Mouse (Mus musculus) forebrain, embryonic 14.5 days (tissue): Measurements from ENCODE around the gene Ccdc121. TPM values are rescaled to one million over a fixed set of nuclear protein-coding genes. Genes with fewer than 3 reads are reported as not detected.
A peak's percentile ranks its signal among the peaks of the same experiment; 100 is the strongest.

Source experiments
- ATAC-seq: fragments of 200-750 bp; cut with Nextera tagmentation; 2 replicates; pipeline ENCODE4 v1.8.0; 2017; ENCODE audit warnings: mild to moderate bottlenecking, moderate library complexity
- DNase-seq: peaks from one replicate; pipeline ENCODE4 v3.0.0-alpha.2; 2015; ENCODE audit warnings: low spot score
- H3K27ac ChIP-seq: fragments of 300-500 bp; sonication (generic); 2 replicates; pipeline ENCODE4 v1.5.1; 2014; ENCODE audit warnings: low read depth, mild to moderate bottlenecking, control low read depth, low read length, moderate library complexity
- H3K27me3 ChIP-seq: fragments of 300-500 bp; sonication (generic); replicated peaks from 2 replicates; pipeline ENCODE4 v1.6.1; 2014; ENCODE audit warnings: low read length, control low read depth, mixed read lengths; ENCODE audit not compliant: control insufficient read depth, insufficient read depth
- H3K36me3 ChIP-seq: fragments of 300-500 bp; sonication (generic); 2 replicates; pipeline ENCODE4 v1.6.1; 2014; ENCODE audit warnings: low read length, control low read depth; ENCODE audit not compliant: control insufficient read depth, insufficient read depth
- H3K4me1 ChIP-seq: fragments of 300-500 bp; sonication (generic); 2 replicates; pipeline ENCODE4 v1.6.1; 2014; ENCODE audit warnings: antibody characterized with exemption, low read length, control low read depth; ENCODE audit not compliant: control insufficient read depth, insufficient read depth
- H3K4me2 ChIP-seq: fragments of 300-500 bp; sonication (generic); 2 replicates; pipeline ENCODE4 v1.6.1; 2014; ENCODE audit warnings: mild to moderate bottlenecking, control low read depth, low read length
- H3K4me3 ChIP-seq: fragments of 300-500 bp; sonication (generic); 2 replicates; pipeline ENCODE4 v1.5.1; 2014; ENCODE audit warnings: low read depth, low read length, control low read depth
- H3K9ac ChIP-seq: fragments of 300-500 bp; sonication (generic); 2 replicates; pipeline ENCODE4 v1.6.1; 2014; ENCODE audit warnings: mild to moderate bottlenecking, low read length, control low read depth, moderate library complexity
- H3K9me3 ChIP-seq: fragments of 300-500 bp; sonication (generic); replicated peaks from 2 replicates; pipeline ENCODE4 v1.6.1; 2016; ENCODE audit warnings: low read length, control low read depth, mixed read lengths; ENCODE audit not compliant: control insufficient read depth
- WGBS: fragments of 180-500 bp; shearing (Covaris S2); extraction: QIAGEN DNeasy Blood & Tissue Kit; methylation state at CpG from one replicate; pipeline ENCODE4 v1.1.7; 2014; 5-methylcytosine and 5-hydroxymethylcytosine counted together
- polyA plus RNA-seq: library from polyadenylated mRNA; unstranded; fragments of >200 nt; fragmentation: Nextera tagmentation; extraction: Ambion mirVana; gene quantifications from 2 replicates; pipeline ENCODE4 v1.2.1, GENCODE M21; 2014

The Ccdc121 gene
- polyA plus RNA-seq, 1 experiment from 2014 or later, result 0.09 TPM

- Histone ChIP-seq H3K4me3 (no peak overlapping the region), H3K36me3 (no peaks in the 10 kb centered on the region), H3K4me2 (no peak overlapping the region), H3K27me3 (0 out of 2 replicates have a peak, but pooled peaks cover 3% of the 10 kb centered on the region), H3K27ac (no peak overlapping the region), H3K9me3 (no peaks in the 10 kb centered on the region), H3K9ac (no peak overlapping the region), H3K4me1 (no peaks in the 10 kb centered on the region)
- WGBS, result 68% methylated on average over 5 of the region's 5 CpGs
- DNase-seq (no peak), ATAC-seq (no peak)
Observed at GRCm38 (mm10) chr1:181543711-181544383, 32.6 kb upstream of the Ccdc121 start.

- Histone ChIP-seq H3K9ac (no peak overlapping the region), H3K4me3 (no peak overlapping the region), H3K9me3 (no peaks in the 10 kb centered on the region), H3K36me3 (no peaks in the 10 kb centered on the region), H3K27ac (no peak overlapping the region), H3K4me2 (no peak overlapping the region), H3K27me3 (0 out of 2 replicates have a peak, but pooled peaks cover 3% of the 10 kb centered on the region), H3K4me1 (no peaks in the 10 kb centered on the region)
- WGBS, result 63% methylated on average over 22 of the region's 22 CpGs
- DNase-seq, result no peak
- ATAC-seq, result no peak
Observed at GRCm38 (mm10) chr1:181539846-181540769, 28.9 kb upstream of the Ccdc121 start.

- 92% methylated on average over 9 of the region's 9 CpGs for WGBS
Observed at GRCm38 (mm10) chr1:181537627-181538525, 26.6 kb upstream of the Ccdc121 start.

GRCm38 (mm10) chr1:181535165-181535873 is 24.1 kb upstream of the Ccdc121 start:
- ATAC-seq (no peak), DNase-seq (peak; percentile 6)
- Histone ChIP-seq H3K27me3 (no peaks in the 10 kb centered on the region), H3K4me2 (no peak overlapping the region), H3K4me1 (no peaks in the 10 kb centered on the region), H3K36me3 (no peaks in the 10 kb centered on the region), H3K9me3 (no peaks in the 10 kb centered on the region), H3K27ac (no peak overlapping the region), H3K9ac (no peak overlapping the region), H3K4me3 (no peak overlapping the region)
- 60% methylated on average over 10 of the region's 10 CpGs for WGBS

More at GRCm38 (mm10) chr1:181537627-181538525, 26.6 kb upstream of the Ccdc121 start:
- Histone ChIP-seq H3K4me3 (no peak overlapping the region), H3K4me2 (no peak overlapping the region), H3K27ac (no peak overlapping the region), H3K27me3 (no peaks in the 10 kb centered on the region), H3K9me3 (no peaks in the 10 kb centered on the region), H3K4me1 (no peaks in the 10 kb centered on the region), H3K9ac (no peak overlapping the region), H3K36me3 (no peaks in the 10 kb centered on the region)
- DNase-seq (no peak), ATAC-seq (no peak)

DNA sequence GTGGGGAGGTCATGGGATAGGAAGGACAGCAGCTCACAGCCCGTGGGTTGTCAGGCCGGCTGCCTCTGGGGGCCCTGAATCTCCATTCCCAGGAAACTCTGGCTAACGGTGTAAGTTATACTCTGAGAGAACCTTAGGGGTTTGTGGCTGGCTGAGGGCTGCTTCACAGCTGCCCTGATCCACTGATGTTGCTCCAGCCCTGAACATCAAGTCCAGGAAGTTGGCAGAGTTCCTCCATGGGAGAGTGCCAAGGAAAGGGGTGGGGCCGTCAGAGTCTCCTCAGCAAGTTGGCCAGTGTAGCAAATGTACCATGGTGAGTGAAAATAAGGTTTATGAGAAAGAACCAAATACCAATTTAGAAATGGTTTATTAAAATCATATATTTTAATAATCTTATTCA is 18.1 kb upstream of the Ccdc121 start:
- DNase-seq, result peak; percentile 45
- H3K4me1 ChIP-seq, result no peaks in the 10 kb centered on the region
- H3K27me3 ChIP-seq, result no peaks in the 10 kb centered on the region
- 0 out of 2 replicates have a peak, but pooled peaks have one; percentile 34 for ATAC-seq
- no peak overlapping the region for H3K4me3 ChIP-seq
- no peak overlapping the region for H3K4me2 ChIP-seq
- H3K9ac ChIP-seq, result no peak overlapping the region
- H3K36me3 ChIP-seq, result no peaks in the 10 kb centered on the region
- H3K9me3 ChIP-seq, result no peaks in the 10 kb centered on the region
- H3K27ac ChIP-seq, result no peak overlapping the region
- 73% methylated on average over 4 of the region's 4 CpGs for WGBS

- Histone ChIP-seq H3K36me3 (no peaks in the 10 kb centered on the region), H3K27ac (no peak overlapping the region), H3K9me3 (no peaks in the 10 kb centered on the region), H3K4me1 (no peaks in the 10 kb centered on the region), H3K4me3 (no peak overlapping the region), H3K9ac (no peak overlapping the region), H3K27me3 (no peaks in the 10 kb centered on the region), H3K4me2 (no peak overlapping the region)
- DNase-seq, result no peak
- no peak for ATAC-seq
- 65% methylated on average over 5 of the region's 5 CpGs for WGBS
Observed at GRCm38 (mm10) chr1:181525996-181526395, 14.7 kb upstream of the Ccdc121 start.

DNA sequence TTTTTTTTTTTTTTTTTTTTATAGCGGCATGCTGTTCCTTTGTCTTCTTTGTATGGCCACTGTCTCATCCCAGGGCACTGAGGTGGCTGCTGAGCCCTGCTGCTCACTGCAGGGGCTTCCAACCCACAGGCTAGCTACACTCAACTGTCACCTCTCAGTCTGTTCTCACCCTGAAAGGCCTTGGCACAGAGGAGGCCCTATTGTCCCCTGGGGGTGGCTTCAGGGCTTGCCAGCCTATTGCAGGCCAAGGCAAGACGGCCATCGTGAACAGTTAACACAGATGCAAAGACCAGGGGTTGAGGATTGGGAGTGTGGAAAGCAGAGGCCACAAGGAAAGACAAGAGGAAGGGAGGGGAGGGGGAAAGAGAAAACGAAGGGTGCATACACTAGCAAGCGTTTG is 12.6 kb upstream of the Ccdc121 start:
- 54% methylated on average over 5 of the region's 5 CpGs for WGBS
- H3K27me3 ChIP-seq, result no peaks in the 10 kb centered on the region
- no peaks in the 10 kb centered on the region for H3K9me3 ChIP-seq
- DNase-seq, result peak; percentile 5
- no peak overlapping the region for H3K4me2 ChIP-seq
- no peak overlapping the region for H3K4me3 ChIP-seq
- H3K27ac ChIP-seq, result no peak overlapping the region
- H3K36me3 ChIP-seq, result no peaks in the 10 kb centered on the region
- no peak for ATAC-seq
- no peak overlapping the region for H3K9ac ChIP-seq
- no peaks in the 10 kb centered on the region for H3K4me1 ChIP-seq
